Mouse (Mus musculus): ENCODE measurements around the gene Dap. TPM values are rescaled to one million over a fixed set of nuclear protein-coding genes. Genes with fewer than 3 reads are reported as not detected.

Dap gene
- polyA plus RNA-seq, 1 experiment from 2014 or later = 77.8 TPM

DNA sequence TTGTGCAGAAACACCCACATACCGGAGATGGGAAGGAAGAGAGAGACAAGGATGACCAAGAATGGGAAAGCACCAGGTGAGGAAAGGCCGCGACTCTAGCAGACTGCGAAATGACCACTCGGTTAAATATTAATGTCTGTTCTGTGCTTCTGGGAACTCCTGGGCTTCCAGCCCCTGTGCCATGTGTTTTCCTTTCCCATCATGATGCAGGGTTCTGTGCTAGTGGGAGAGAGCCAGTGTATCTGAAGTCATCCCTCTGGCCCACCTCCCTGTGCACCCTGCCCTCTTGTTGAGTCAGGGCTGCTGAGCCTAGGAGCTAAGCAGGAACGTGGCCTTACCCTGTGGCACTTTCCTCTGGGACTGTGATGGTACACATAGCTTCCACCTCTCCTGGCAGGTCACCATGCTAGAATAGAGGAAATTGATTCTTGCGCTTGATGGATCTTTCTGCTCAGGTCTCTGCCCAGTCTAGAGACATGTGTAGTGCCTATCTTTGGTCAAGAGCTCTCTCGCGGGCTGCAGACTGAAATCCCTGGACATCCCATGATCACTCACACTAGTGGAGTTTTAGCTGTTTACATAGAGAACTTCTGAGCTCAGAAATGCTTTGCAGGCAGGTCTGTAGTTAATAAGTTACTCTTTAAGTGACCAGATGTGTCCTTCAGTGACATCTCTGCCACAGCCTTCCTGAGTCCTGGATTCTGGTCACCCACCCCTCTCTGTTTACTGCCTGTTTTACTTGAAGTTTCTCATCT, 11.9 kb downstream of the Dap start:
- Histone ChIP-seq H3K4me1 (ENCODE audit: insufficient read depth) (peaks cover 16% of the 10 kb centered on the region), H3K36me3 (replicated peaks; ENCODE audit: insufficient read depth, low read length) (0 out of 2 replicates have a peak, but pooled peaks cover 19% of the 10 kb centered on the region), H3K9ac (replicated peaks) (no peak overlapping the region), H3K27me3 (ENCODE audit: insufficient read depth, low read length) (no peaks in the 10 kb centered on the region), H3K4me3 (ENCODE audit: low read depth, low read length) (no peak overlapping the region), H3K9me3 (ENCODE audit: low read length) (no peaks in the 10 kb centered on the region), H3K4me2 (ENCODE audit: low read depth, low read length) (peak overlapping the region; percentile 36), H3K27ac (ENCODE audit: low read depth) (peak overlapping the region; percentile 73)
- WGBS (ENCODE audit: insufficient replicate concordance) = 63% methylated on average over 9 of the region's 9 CpGs
- DNase-seq (peak; percentile 41), ATAC-seq (peak; percentile 87)
- no peak for TF ChIP-seq EP300 (IDR thresholded peaks at IDR 0.05; ENCODE audit: low read depth)
- TF ChIP-seq CTCF (IDR thresholded peaks at IDR 0.05; ENCODE audit: low read depth) = no peak

DNA sequence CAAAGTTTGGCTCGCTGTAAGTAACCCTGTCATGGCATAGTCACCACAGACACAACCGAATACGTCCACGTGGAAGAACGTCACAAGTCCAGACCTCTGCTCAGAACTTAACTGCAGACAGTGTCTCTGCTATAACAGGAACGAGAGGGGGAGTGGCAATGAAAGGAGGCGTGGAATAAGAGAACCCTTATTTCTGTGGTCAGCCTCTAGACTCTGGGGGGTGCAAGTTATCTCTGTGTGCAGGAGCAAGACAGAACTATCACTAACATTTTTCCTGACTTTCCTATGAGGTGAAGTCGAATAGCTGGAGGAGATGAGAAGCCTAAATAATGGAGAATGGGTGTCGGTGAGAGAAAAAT, 12.4 kb downstream of the Dap start:
- ATAC-seq (no peak), DNase-seq (no peak)
- 0 out of 2 replicates have a peak, but pooled peaks cover 22% of the 10 kb centered on the region for H3K36me3 ChIP-seq (replicated peaks; ENCODE audit: insufficient read depth, low read length)
- TF ChIP-seq CTCF (IDR thresholded peaks at IDR 0.05; ENCODE audit: low read depth) (no peak), EP300 (IDR thresholded peaks at IDR 0.05; ENCODE audit: low read depth) (no peak)
- H3K27ac ChIP-seq (ENCODE audit: low read depth) = peak overlapping the region; percentile 73
- H3K9me3 ChIP-seq (ENCODE audit: low read length) = no peaks in the 10 kb centered on the region
- no peaks in the 10 kb centered on the region for H3K27me3 ChIP-seq (ENCODE audit: insufficient read depth, low read length)
- no peak overlapping the region for H3K9ac ChIP-seq (replicated peaks)
- no peak overlapping the region for H3K4me3 ChIP-seq (ENCODE audit: low read depth, low read length)
- peaks cover 16% of the 10 kb centered on the region for H3K4me1 ChIP-seq (ENCODE audit: insufficient read depth)
- whole genome bisulfite sequencing (ENCODE audit: insufficient replicate concordance) = 45% methylated on average over 9 of the region's 9 CpGs
- H3K4me2 ChIP-seq (ENCODE audit: low read depth, low read length) = 0 out of 2 replicates have a peak overlapping the region, but pooled peaks have one; percentile 36

DNA sequence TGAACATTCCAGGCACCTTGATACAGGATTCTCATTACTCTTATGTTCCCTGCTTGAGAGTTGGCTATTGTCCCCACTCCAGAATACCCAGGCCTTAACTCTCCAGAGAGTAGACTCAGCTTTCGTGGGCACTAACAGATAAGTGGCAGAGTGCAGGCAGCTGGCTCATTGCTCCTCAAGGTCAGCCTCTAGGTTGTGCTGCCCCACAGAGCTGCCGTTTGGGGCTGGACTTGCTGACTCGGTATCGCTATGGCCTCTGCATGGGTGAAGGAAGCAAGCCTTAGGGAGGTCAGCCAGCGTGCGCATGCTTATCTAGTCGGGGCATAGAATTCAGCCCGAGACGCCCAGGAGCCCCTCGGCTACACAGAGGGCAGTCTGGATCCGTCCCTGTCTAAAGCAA, 13.3 kb downstream of the Dap start:
- Histone ChIP-seq H3K4me3 (ENCODE audit: low read depth, low read length) (no peak overlapping the region), H3K27ac (ENCODE audit: low read depth) (peak overlapping the region; percentile 73), H3K27me3 (ENCODE audit: insufficient read depth, low read length) (no peaks in the 10 kb centered on the region), H3K9me3 (ENCODE audit: low read length) (no peaks in the 10 kb centered on the region), H3K4me1 (ENCODE audit: insufficient read depth) (peaks cover 16% of the 10 kb centered on the region), H3K36me3 (replicated peaks; ENCODE audit: insufficient read depth, low read length) (0 out of 2 replicates have a peak, but pooled peaks cover 28% of the 10 kb centered on the region), H3K9ac (replicated peaks) (no peak overlapping the region), H3K4me2 (ENCODE audit: low read depth, low read length) (no peak overlapping the region)
- ATAC-seq = no peak
- TF ChIP-seq CTCF (IDR thresholded peaks at IDR 0.05; ENCODE audit: low read depth) (peak; percentile 16; the same call in 1 of the 2 replicates), EP300 (IDR thresholded peaks at IDR 0.05; ENCODE audit: low read depth) (no peak)
- 44% methylated on average over 11 of the region's 11 CpGs for whole genome bisulfite sequencing (ENCODE audit: insufficient replicate concordance)
- no peak for DNase-seq

- DNase-seq (no peak), ATAC-seq (no peak)
- Histone ChIP-seq H3K36me3 (replicated peaks; ENCODE audit: insufficient read depth, low read length) (0 out of 2 replicates have a peak, but pooled peaks cover 28% of the 10 kb centered on the region), H3K9me3 (ENCODE audit: low read length) (no peaks in the 10 kb centered on the region), H3K4me1 (ENCODE audit: insufficient read depth) (peaks cover 16% of the 10 kb centered on the region), H3K27ac (ENCODE audit: low read depth) (no peak overlapping the region; the same call in 1 of the 2 replicates), H3K27me3 (ENCODE audit: insufficient read depth, low read length) (no peaks in the 10 kb centered on the region), H3K4me2 (ENCODE audit: low read depth, low read length) (no peak overlapping the region), H3K4me3 (ENCODE audit: low read depth, low read length) (no peak overlapping the region), H3K9ac (replicated peaks) (no peak overlapping the region)
- WGBS (ENCODE audit: insufficient replicate concordance) = 54% methylated on average over 5 of the region's 5 CpGs
- TF ChIP-seq EP300 (IDR thresholded peaks at IDR 0.05; ENCODE audit: low read depth) (no peak), CTCF (IDR thresholded peaks at IDR 0.05; ENCODE audit: low read depth) (no peak)
These were observed 13.8 kb downstream of the Dap start for GRCm38 (mm10) chr15:31237898-31238297.

DNA sequence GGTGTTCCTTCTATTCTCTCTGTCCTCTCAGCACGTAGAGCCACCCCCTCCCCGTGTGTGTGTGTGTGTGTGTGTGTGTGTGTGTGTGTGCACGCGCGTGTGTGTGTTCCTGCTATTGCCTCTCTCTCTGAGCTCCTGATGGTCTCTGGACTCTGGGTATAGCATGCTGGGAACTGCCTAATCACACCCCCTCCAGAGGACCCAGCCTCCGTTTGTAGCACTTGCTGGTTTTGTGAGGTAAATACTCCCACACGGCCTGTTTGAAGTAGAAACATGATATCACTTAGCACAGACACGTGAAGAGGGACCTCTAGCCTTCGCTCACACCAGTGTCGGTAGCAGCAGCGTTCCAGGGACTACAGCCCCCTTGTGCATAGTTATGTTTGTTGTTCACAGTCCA, 14.5 kb downstream of the Dap start:
- TF ChIP-seq EP300 (IDR thresholded peaks at IDR 0.05; ENCODE audit: low read depth) (no peak), CTCF (IDR thresholded peaks at IDR 0.05; ENCODE audit: low read depth) (no peak)
- H3K9me3 ChIP-seq (ENCODE audit: low read length) = no peaks in the 10 kb centered on the region
- 0 out of 2 replicates have a peak, but pooled peaks cover 25% of the 10 kb centered on the region for H3K36me3 ChIP-seq (replicated peaks; ENCODE audit: insufficient read depth, low read length)
- ATAC-seq (peak; percentile 14), DNase-seq (no peak)
- H3K9ac ChIP-seq (replicated peaks) = no peak overlapping the region
- no peak overlapping the region for H3K4me2 ChIP-seq (ENCODE audit: low read depth, low read length)
- peaks cover 16% of the 10 kb centered on the region for H3K4me1 ChIP-seq (ENCODE audit: insufficient read depth)
- no peak overlapping the region for H3K4me3 ChIP-seq (ENCODE audit: low read depth, low read length)
- H3K27ac ChIP-seq (ENCODE audit: low read depth) = no peak overlapping the region
- H3K27me3 ChIP-seq (ENCODE audit: insufficient read depth, low read length) = no peaks in the 10 kb centered on the region
- 56% methylated on average over 11 of the region's 11 CpGs for WGBS (ENCODE audit: insufficient replicate concordance)

- no peak for ATAC-seq
- Histone ChIP-seq H3K9me3 (ENCODE audit: low read length) (no peaks in the 10 kb centered on the region), H3K9ac (replicated peaks) (no peak overlapping the region), H3K4me2 (ENCODE audit: low read depth, low read length) (no peak overlapping the region), H3K4me3 (ENCODE audit: low read depth, low read length) (no peak overlapping the region), H3K36me3 (replicated peaks; ENCODE audit: insufficient read depth, low read length) (peaks cover 29% of the 10 kb centered on the region; the same call in 1 of the 2 replicates), H3K27me3 (ENCODE audit: insufficient read depth, low read length) (no peaks in the 10 kb centered on the region), H3K27ac (ENCODE audit: low read depth) (no peak overlapping the region), H3K4me1 (ENCODE audit: insufficient read depth) (peaks cover 16% of the 10 kb centered on the region; the same call in 1 of the 2 replicates)
- WGBS (ENCODE audit: insufficient replicate concordance) = 85% methylated on average over 13 of the region's 13 CpGs
- TF ChIP-seq EP300 (IDR thresholded peaks at IDR 0.05; ENCODE audit: low read depth) (no peak), CTCF (IDR thresholded peaks at IDR 0.05; ENCODE audit: low read depth) (no peak)
- no peak for DNase-seq
These were observed 15.6 kb downstream of the Dap start for GRCm38 (mm10) chr15:31239713-31240112.

Measured in liver, postnatal 0 days (tissue).